Mouse (Mus musculus): ENCODE measurements around the gene Rap1gap. TPM values are rescaled to one million over a fixed set of nuclear protein-coding genes. Genes with fewer than 3 reads are reported as not detected.

Rap1gap gene
- polyA plus RNA-seq, 1 experiment from 2014 or later = 10.0 TPM

GRCm38 (mm10) chr4:137726739-137727505, 62.4 kb downstream of the Rap1gap start:
- Histone ChIP-seq H3K9ac (ENCODE audit: low read length) (no peak overlapping the region), H3K4me3 (ENCODE audit: low read depth, low read length) (no peak overlapping the region), H3K4me1 (ENCODE audit: control insufficient read depth, insufficient read depth, low read length) (peaks cover 15% of the 10 kb centered on the region), H3K27ac (ENCODE audit: low read depth, low read length) (no peak overlapping the region), H3K36me3 (ENCODE audit: control insufficient read depth, insufficient read depth, low read length) (no peaks in the 10 kb centered on the region), H3K27me3 (ENCODE audit: control insufficient read depth, insufficient read depth, low read length) (peaks cover 18% of the 10 kb centered on the region; the same call in 1 of the 2 replicates), H3K9me3 (ENCODE audit: control insufficient read depth, low read length) (no peaks in the 10 kb centered on the region), H3K4me2 (ENCODE audit: low read depth) (peak overlapping the region; percentile 2; the same call in 1 of the 2 replicates)
- ATAC-seq (ENCODE audit: insufficient read depth, low FRiP score, low TSS enrichment) (no peak), DNase-seq (ENCODE audit: low spot score) (no peak)
- WGBS = 80% methylated on average over 18 of the region's 18 CpGs

DNA sequence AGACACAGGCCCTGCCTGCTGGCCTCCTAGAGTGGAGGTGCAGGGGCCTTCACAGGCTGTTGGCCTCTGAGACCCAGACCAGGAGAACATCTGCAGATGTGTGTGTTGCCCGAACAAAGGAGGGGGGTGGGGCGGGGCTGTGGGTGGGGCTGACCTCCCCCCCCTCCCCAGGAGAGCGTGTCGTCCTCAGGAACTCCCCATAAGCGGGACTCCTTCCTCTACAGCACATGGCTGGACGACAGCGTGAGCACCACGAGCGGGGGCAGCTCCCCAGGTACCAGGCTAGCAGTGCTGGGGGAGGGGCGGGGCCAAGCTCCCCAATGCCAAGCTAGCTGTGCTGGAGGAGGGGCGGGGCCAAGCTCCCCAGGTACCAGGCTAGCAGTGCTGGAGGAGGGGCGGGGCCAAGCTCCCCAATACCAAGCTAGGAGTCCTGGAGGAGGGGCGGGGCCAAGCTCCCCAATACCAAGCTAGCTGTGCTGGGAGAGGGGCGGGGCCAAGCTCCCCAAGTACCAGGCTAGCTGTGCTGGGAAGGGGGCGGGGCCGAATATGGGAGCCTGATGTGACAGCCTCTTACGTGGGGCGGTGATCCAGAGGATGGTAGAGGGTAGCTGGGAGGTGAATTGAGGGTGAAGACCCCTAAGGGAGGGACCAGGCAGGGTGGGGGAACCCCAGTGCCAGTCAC, 63.1 kb downstream of the Rap1gap start:
- no peak overlapping the region for H3K4me3 ChIP-seq (ENCODE audit: low read depth, low read length)

GRCm38 (mm10) chr4:137728399-137729154, 64.1 kb downstream of the Rap1gap start:
- peak; percentile 56; the same call in 1 of the 2 replicates for ATAC-seq (ENCODE audit: insufficient read depth, low FRiP score, low TSS enrichment)
- peak; percentile 76 for DNase-seq (ENCODE audit: low spot score)
- H3K4me3 ChIP-seq (ENCODE audit: low read depth, low read length) = peak overlapping the region; percentile 20
- H3K36me3 ChIP-seq (ENCODE audit: control insufficient read depth, insufficient read depth, low read length) = no peaks in the 10 kb centered on the region
- peak overlapping the region; percentile 47 for H3K4me2 ChIP-seq (ENCODE audit: low read depth)
- H3K27ac ChIP-seq (ENCODE audit: low read depth, low read length) = no peak overlapping the region
- H3K9ac ChIP-seq (ENCODE audit: low read length) = peak overlapping the region; percentile 8
- H3K27me3 ChIP-seq (ENCODE audit: control insufficient read depth, insufficient read depth, low read length) = peaks cover 15% of the 10 kb centered on the region; the same call in 1 of the 2 replicates
- WGBS = 6% methylated on average over 17 of the region's 17 CpGs
- H3K4me1 ChIP-seq (ENCODE audit: control insufficient read depth, insufficient read depth, low read length) = peaks cover 15% of the 10 kb centered on the region
- no peaks in the 10 kb centered on the region for H3K9me3 ChIP-seq (ENCODE audit: control insufficient read depth, low read length)

More for the DNA sequence above, 63.1 kb downstream of the Rap1gap start:
- Histone ChIP-seq H3K27ac (ENCODE audit: low read depth, low read length) (no peak overlapping the region), H3K4me2 (ENCODE audit: low read depth) (peak overlapping the region; percentile 2; the same call in 1 of the 2 replicates), H3K4me1 (ENCODE audit: control insufficient read depth, insufficient read depth, low read length) (peaks cover 15% of the 10 kb centered on the region), H3K9me3 (ENCODE audit: control insufficient read depth, low read length) (no peaks in the 10 kb centered on the region), H3K36me3 (ENCODE audit: control insufficient read depth, insufficient read depth, low read length) (no peaks in the 10 kb centered on the region), H3K9ac (ENCODE audit: low read length) (no peak overlapping the region), H3K27me3 (ENCODE audit: control insufficient read depth, insufficient read depth, low read length) (peaks cover 18% of the 10 kb centered on the region; the same call in 1 of the 2 replicates)
- ATAC-seq (ENCODE audit: insufficient read depth, low FRiP score, low TSS enrichment) = 0 out of 2 replicates have a peak, but pooled peaks have one; percentile 11
- WGBS = 0% methylated on average over 12 of the region's 18 CpGs
- DNase-seq (ENCODE audit: low spot score) = peak; percentile 75

DNA sequence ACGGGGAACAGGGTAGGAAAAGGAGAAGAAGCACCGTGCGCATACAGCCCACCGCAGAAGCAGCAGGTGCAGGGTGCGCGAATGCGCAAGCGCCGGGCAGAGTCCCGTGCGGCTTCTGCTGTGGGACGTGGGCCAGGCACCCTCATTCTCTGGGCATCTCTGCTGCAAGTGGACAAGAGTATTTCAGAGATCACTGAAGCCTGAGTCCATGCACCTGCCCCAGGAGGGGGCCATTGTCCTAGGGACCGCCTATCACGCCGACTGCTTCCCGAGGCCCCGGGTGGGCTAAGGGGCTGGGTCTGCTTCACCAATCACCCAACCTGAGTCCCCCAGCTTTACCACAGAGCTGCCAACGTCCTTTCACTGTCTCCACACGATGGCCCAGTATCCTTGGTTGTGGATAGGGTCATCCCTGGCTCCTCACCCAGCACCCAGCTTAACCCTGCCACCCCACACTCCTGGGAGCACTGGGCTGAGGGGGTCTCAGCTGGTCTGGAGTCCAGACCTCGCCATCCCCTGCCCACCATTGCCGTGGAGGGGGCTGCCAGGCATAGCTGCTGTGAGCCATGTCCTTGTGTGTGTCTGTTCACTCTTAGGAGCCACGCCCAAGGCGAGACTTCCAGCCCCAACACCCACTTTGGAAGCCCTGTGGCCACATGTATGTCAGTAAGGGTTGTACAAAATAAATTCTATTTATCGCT, 64.8 kb downstream of the Rap1gap start:
- ATAC-seq (ENCODE audit: insufficient read depth, low FRiP score, low TSS enrichment) = no peak; the same call in 1 of the 2 replicates
- Histone ChIP-seq H3K27me3 (ENCODE audit: control insufficient read depth, insufficient read depth, low read length) (peaks cover 15% of the 10 kb centered on the region; the same call in 1 of the 2 replicates), H3K4me1 (ENCODE audit: control insufficient read depth, insufficient read depth, low read length) (peaks cover 15% of the 10 kb centered on the region)

DNA sequence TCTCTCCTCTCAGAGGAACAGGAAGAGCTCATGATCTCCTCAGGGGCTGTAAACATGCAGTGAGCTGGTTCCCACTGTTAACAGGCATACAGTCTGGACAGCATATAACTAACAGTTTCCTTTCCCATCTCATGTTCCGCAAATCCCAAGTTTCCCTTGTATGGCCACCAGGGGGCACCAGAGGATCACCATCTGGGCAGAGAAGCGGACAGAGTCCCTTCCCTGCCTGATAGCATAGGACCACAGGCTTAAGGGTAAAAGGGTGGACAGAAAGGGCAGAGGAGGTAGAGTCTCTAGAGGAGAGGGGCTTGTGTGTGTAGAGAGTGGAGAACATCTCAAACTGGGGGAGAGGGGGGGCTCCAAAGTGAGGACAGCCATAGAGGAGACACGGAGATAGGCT, 65.6 kb downstream of the Rap1gap start:
- DNase-seq (ENCODE audit: low spot score) (peak; percentile 89), ATAC-seq (ENCODE audit: insufficient read depth, low FRiP score, low TSS enrichment) (0 out of 2 replicates have a peak, but pooled peaks have one; percentile 24)
- H3K27me3 ChIP-seq (ENCODE audit: control insufficient read depth, insufficient read depth, low read length) = peaks cover 15% of the 10 kb centered on the region; the same call in 1 of the 2 replicates
- H3K4me3 ChIP-seq (ENCODE audit: low read depth, low read length) = no peak overlapping the region
- H3K36me3 ChIP-seq (ENCODE audit: control insufficient read depth, insufficient read depth, low read length) = no peaks in the 10 kb centered on the region
- H3K9ac ChIP-seq (ENCODE audit: low read length) = no peak overlapping the region
- WGBS = 13% methylated on average over 3 of the region's 3 CpGs
- no peak overlapping the region for H3K4me2 ChIP-seq (ENCODE audit: low read depth)
- H3K4me1 ChIP-seq (ENCODE audit: control insufficient read depth, insufficient read depth, low read length) = peaks cover 15% of the 10 kb centered on the region
- H3K27ac ChIP-seq (ENCODE audit: low read depth, low read length) = no peak overlapping the region
- H3K9me3 ChIP-seq (ENCODE audit: control insufficient read depth, low read length) = no peaks in the 10 kb centered on the region

More for the DNA sequence above, 64.8 kb downstream of the Rap1gap start:
- Histone ChIP-seq H3K36me3 (ENCODE audit: control insufficient read depth, insufficient read depth, low read length) (no peaks in the 10 kb centered on the region), H3K9me3 (ENCODE audit: control insufficient read depth, low read length) (no peaks in the 10 kb centered on the region), H3K9ac (ENCODE audit: low read length) (peak overlapping the region; percentile 8), H3K4me2 (ENCODE audit: low read depth) (peak overlapping the region; percentile 47), H3K4me3 (ENCODE audit: low read depth, low read length) (peak overlapping the region; percentile 20), H3K27ac (ENCODE audit: low read depth, low read length) (no peak overlapping the region)
- WGBS = 18% methylated on average over 24 of the region's 24 CpGs
- DNase-seq (ENCODE audit: low spot score) = no peak

GRCm38 (mm10) chr4:137730757-137731156, 66.2 kb downstream of the Rap1gap start:
- ATAC-seq (ENCODE audit: insufficient read depth, low FRiP score, low TSS enrichment) = no peak
- Histone ChIP-seq H3K9ac (ENCODE audit: low read length) (no peak overlapping the region), H3K36me3 (ENCODE audit: control insufficient read depth, insufficient read depth, low read length) (no peaks in the 10 kb centered on the region), H3K4me3 (ENCODE audit: low read depth, low read length) (no peak overlapping the region), H3K27me3 (ENCODE audit: control insufficient read depth, insufficient read depth, low read length) (peaks cover 15% of the 10 kb centered on the region; the same call in 1 of the 2 replicates), H3K4me2 (ENCODE audit: low read depth) (no peak overlapping the region), H3K9me3 (ENCODE audit: control insufficient read depth, low read length) (no peaks in the 10 kb centered on the region), H3K27ac (ENCODE audit: low read depth, low read length) (no peak overlapping the region), H3K4me1 (ENCODE audit: control insufficient read depth, insufficient read depth, low read length) (peaks cover 15% of the 10 kb centered on the region)
- WGBS = 86% methylated on average over 8 of the region's 8 CpGs
- DNase-seq (ENCODE audit: low spot score) = no peak

GRCm38 (mm10) chr4:137731891-137732290, 67.4 kb downstream of the Rap1gap start:
- Histone ChIP-seq H3K9ac (ENCODE audit: low read length) (no peak overlapping the region), H3K36me3 (ENCODE audit: control insufficient read depth, insufficient read depth, low read length) (no peaks in the 10 kb centered on the region), H3K4me2 (ENCODE audit: low read depth) (no peak overlapping the region), H3K4me1 (ENCODE audit: control insufficient read depth, insufficient read depth, low read length) (peaks cover 15% of the 10 kb centered on the region), H3K27me3 (ENCODE audit: control insufficient read depth, insufficient read depth, low read length) (peaks cover 15% of the 10 kb centered on the region; the same call in 1 of the 2 replicates), H3K27ac (ENCODE audit: low read depth, low read length) (no peak overlapping the region), H3K4me3 (ENCODE audit: low read depth, low read length) (no peak overlapping the region), H3K9me3 (ENCODE audit: control insufficient read depth, low read length) (no peaks in the 10 kb centered on the region)
- ATAC-seq (ENCODE audit: insufficient read depth, low FRiP score, low TSS enrichment) (no peak), DNase-seq (ENCODE audit: low spot score) (no peak)
- 73% methylated on average over 10 of the region's 10 CpGs for WGBS

DNA sequence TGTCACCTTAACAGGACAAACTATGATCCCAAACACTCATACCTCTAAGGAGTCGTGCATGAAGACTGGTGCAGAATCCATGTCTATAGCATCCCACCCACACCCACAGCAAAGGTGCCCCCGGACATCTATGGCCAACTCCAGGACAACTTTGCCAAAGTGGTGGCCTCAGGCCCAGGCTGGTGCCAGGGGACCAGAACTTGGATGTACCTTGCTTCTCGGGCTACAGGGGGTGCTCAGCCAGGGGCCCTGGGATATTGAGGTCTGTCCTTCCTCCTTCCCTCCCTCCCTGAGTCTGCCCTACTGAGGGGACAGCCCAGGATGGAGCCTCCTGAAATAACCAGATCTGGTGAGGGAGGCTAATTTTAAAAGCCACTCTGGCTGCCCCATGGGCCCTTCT, 67.8 kb downstream of the Rap1gap start:
- WGBS = 82% methylated on average over 3 of the region's 3 CpGs
- H3K4me1 ChIP-seq (ENCODE audit: control insufficient read depth, insufficient read depth, low read length) = peaks cover 12% of the 10 kb centered on the region
- H3K4me2 ChIP-seq (ENCODE audit: low read depth) = no peak overlapping the region
- no peak overlapping the region for H3K27ac ChIP-seq (ENCODE audit: low read depth, low read length)
- no peaks in the 10 kb centered on the region for H3K9me3 ChIP-seq (ENCODE audit: control insufficient read depth, low read length)
- no peak overlapping the region for H3K4me3 ChIP-seq (ENCODE audit: low read depth, low read length)
- no peak overlapping the region for H3K9ac ChIP-seq (ENCODE audit: low read length)
- H3K27me3 ChIP-seq (ENCODE audit: control insufficient read depth, insufficient read depth, low read length) = peaks cover 15% of the 10 kb centered on the region; the same call in 1 of the 2 replicates
- DNase-seq (ENCODE audit: low spot score) = no peak
- no peak for ATAC-seq (ENCODE audit: insufficient read depth, low FRiP score, low TSS enrichment)
- no peaks in the 10 kb centered on the region for H3K36me3 ChIP-seq (ENCODE audit: control insufficient read depth, insufficient read depth, low read length)
